Mouse (Mus musculus) cortical plate, adult 2 months (tissue): ENCODE data around the gene Akr1e1.

Source experiments
- CTCF ChIP-seq: fragments of 200-500 bp; IDR thresholded peaks from 2 replicates; pipeline ENCODE4 v1.5.1; 2011; ENCODE audit warnings: mild to moderate bottlenecking, control low read depth, low read length; ENCODE audit not compliant: insufficient read depth; ENCODE audit errors: extremely low read depth
- POLR2A ChIP-seq: fragments of 200-500 bp; IDR thresholded peaks from 2 replicates; pipeline ENCODE4 v1.6.1; 2011; ENCODE audit warnings: mild to moderate bottlenecking, low read length, control low read depth; ENCODE audit not compliant: insufficient read depth; ENCODE audit errors: extremely low read depth

DNA sequence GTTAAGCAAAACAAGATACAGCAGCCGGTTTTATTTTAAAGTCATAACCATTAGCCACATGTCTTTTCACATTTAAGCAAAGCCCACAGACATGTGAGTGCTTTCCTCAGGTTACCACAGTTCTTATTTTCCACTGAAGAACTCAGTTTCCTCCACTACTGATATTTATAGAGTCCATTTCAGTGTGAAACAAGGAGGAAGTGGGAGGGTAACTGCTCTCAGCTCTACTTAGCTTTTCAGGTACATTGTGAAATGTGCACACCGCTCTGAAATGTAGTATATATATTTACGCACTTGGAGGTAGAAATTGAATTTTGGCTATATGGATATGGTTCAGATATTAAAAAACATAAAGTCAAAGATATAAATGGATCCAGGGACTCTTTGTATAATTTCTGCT lies 36.3 kb upstream of the Akr1e1 start:
- TF ChIP-seq CTCF (no peak), POLR2A (no peak)
